Mouse (Mus musculus): ENCODE measurements around the gene Rdh19. TPM values are rescaled to one million over a fixed set of nuclear protein-coding genes. Genes with fewer than 3 reads are reported as not detected.

Gene Rdh19
- polyA plus RNA-seq, 1 experiment from 2014 or later, result not detected

DNA sequence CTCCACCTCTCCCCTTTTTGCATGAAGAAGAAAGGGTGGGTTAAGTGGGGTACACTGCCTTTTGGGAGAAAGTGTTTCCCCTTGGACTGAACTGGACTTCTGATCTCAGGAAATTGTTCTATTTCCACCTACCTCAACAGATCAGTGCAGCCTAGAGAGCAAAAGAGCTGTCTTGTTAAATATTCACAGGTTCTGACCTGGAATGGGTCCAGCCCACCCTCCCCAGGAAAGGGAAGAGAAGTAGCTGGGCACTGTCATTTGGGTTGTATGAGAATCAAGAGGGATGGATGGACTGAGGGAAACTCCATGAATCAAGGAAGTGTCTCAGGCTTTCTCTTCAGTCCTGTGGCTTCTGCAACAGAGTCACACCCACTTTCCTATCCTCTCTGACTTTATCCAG is 15.2 kb downstream of the Rdh19 start:
- Histone ChIP-seq H3K4me2 (replicated peaks; ENCODE audit: low read depth, low read length) (no peak overlapping the region), H3K36me3 (ENCODE audit: control insufficient read depth, insufficient read depth, low read length) (no peaks in the 10 kb centered on the region), H3K27me3 (ENCODE audit: control insufficient read depth, insufficient read depth, low read length) (no peaks in the 10 kb centered on the region), H3K4me1 (ENCODE audit: control insufficient read depth, insufficient read depth, low read length) (no peaks in the 10 kb centered on the region), H3K4me3 (ENCODE audit: low read depth, low read length) (no peak overlapping the region), H3K9ac (replicated peaks; ENCODE audit: low read depth, low read length) (no peak overlapping the region), H3K27ac (ENCODE audit: low read length) (no peak overlapping the region), H3K9me3 (ENCODE audit: control insufficient read depth, low read depth, low read length) (no peaks in the 10 kb centered on the region)
- ATAC-seq (ENCODE audit: insufficient number of reproducible peaks, insufficient read depth, low FRiP score, low read depth), result no peak

DNA sequence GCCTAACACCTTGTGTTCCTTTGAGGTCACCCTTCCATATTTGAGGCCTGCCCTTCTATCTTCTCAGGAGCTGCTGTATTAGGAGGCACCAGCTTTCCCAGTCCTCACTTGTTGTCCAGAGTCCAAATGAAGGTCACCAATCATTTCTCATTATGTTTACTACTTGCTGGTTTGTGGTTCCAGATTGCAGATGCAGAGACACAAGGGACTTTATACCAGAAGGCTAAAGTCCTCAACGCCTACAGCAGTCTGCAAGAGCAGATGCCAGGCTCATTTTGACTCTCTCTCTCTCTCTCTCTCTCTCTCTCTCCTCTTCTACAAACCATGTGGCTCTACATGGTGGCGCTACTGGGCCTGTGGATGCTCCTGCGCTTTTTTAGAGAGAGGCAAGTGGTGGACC is 16.5 kb downstream of the Rdh19 start, which contains the start of gene Rdh16f2:
Gene Rdh16f2 (plus strand): TSS at position 243 of the 400 bp plus-strand sequence.
- ATAC-seq (ENCODE audit: insufficient number of reproducible peaks, insufficient read depth, low FRiP score, low read depth), result no peak
- H3K9ac ChIP-seq (replicated peaks; ENCODE audit: low read depth, low read length), result no peak within 1 kb of the TSS
- H3K4me2 ChIP-seq (replicated peaks; ENCODE audit: low read depth, low read length), result no peak within 1 kb of the TSS
- H3K4me3 ChIP-seq (ENCODE audit: low read depth, low read length), result no peak within 1 kb of the TSS
- H3K36me3 ChIP-seq (ENCODE audit: control insufficient read depth, insufficient read depth, low read length), result no peaks in the 10 kb centered on the region
- no peak within 1 kb of the TSS for H3K27ac ChIP-seq (ENCODE audit: low read length)
- WGBS, result 87% methylated on average over 3 of the region's 3 CpGs
- no peaks in the 10 kb centered on the region for H3K9me3 ChIP-seq (ENCODE audit: control insufficient read depth, low read depth, low read length)
- no peaks in the 10 kb centered on the region for H3K4me1 ChIP-seq (ENCODE audit: control insufficient read depth, insufficient read depth, low read length)
- H3K27me3 ChIP-seq (ENCODE audit: control insufficient read depth, insufficient read depth, low read length), result no peaks in the 10 kb centered on the region

DNA sequence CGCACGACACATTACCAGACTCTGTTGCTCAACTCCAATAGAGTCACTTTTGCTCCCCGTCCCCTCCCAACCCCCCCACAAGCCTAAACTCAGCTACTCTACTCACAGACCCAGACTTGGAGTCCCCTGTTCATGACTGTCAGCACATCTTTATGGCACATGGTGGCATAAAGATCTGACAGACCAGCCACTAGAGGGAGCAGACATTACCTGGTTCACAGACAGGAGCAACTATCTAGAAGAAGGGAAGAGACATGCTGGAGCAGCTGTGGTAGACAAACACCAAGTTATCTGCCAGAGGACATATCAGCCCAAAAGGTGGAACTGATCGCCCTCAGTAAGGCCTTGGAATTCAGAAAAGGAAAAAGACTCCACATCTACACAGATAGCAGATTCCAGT is 22.8 kb downstream of the Rdh19 start:
- Histone ChIP-seq H3K27me3 (ENCODE audit: control insufficient read depth, insufficient read depth, low read length) (no peaks in the 10 kb centered on the region), H3K36me3 (ENCODE audit: control insufficient read depth, insufficient read depth, low read length) (no peaks in the 10 kb centered on the region), H3K9ac (replicated peaks; ENCODE audit: low read depth, low read length) (no peak overlapping the region), H3K4me3 (ENCODE audit: low read depth, low read length) (no peak overlapping the region), H3K4me1 (ENCODE audit: control insufficient read depth, insufficient read depth, low read length) (no peaks in the 10 kb centered on the region), H3K27ac (ENCODE audit: low read length) (no peak overlapping the region), H3K9me3 (ENCODE audit: control insufficient read depth, low read depth, low read length) (no peaks in the 10 kb centered on the region), H3K4me2 (replicated peaks; ENCODE audit: low read depth, low read length) (no peak overlapping the region)
- 66% methylated on average over 4 of the region's 4 CpGs for WGBS
- no peak for ATAC-seq (ENCODE audit: insufficient number of reproducible peaks, insufficient read depth, low FRiP score, low read depth)

DNA sequence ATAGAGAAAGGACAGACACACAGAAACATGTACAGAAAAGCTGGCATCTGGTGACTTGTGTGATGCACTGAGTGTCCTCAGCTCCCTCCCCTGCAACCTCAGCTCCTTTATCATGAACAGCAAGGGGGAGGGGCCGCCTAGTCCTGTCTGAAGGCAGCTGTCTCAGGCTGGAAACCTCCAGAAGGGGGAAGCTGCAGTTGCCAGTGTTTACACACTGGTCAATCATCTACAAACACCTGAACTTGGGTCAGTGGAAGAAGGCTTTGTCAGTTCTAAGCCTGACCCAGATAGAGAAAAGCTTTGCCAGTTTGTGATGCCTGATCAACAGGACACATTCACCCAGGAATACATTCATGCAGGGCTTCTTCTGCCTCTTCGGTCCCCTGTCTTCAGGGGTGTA is 28.0 kb downstream of the Rdh19 start:
- H3K36me3 ChIP-seq (ENCODE audit: control insufficient read depth, insufficient read depth, low read length), result no peaks in the 10 kb centered on the region
- 24% methylated on average over 2 of the region's 2 CpGs for WGBS
- peaks cover 6% of the 10 kb centered on the region; the same call in 1 of the 2 replicates for H3K4me1 ChIP-seq (ENCODE audit: control insufficient read depth, insufficient read depth, low read length)
- H3K9ac ChIP-seq (replicated peaks; ENCODE audit: low read depth, low read length), result no peak overlapping the region
- no peaks in the 10 kb centered on the region for H3K27me3 ChIP-seq (ENCODE audit: control insufficient read depth, insufficient read depth, low read length)
- H3K9me3 ChIP-seq (ENCODE audit: control insufficient read depth, low read depth, low read length), result no peaks in the 10 kb centered on the region
- H3K27ac ChIP-seq (ENCODE audit: low read length), result peak overlapping the region; percentile 68; the same call in 1 of the 2 replicates
- no peak overlapping the region for H3K4me2 ChIP-seq (replicated peaks; ENCODE audit: low read depth, low read length)
- ATAC-seq (ENCODE audit: insufficient number of reproducible peaks, insufficient read depth, low FRiP score, low read depth), result peak; percentile 87
- H3K4me3 ChIP-seq (ENCODE audit: low read depth, low read length), result no peak overlapping the region

DNA sequence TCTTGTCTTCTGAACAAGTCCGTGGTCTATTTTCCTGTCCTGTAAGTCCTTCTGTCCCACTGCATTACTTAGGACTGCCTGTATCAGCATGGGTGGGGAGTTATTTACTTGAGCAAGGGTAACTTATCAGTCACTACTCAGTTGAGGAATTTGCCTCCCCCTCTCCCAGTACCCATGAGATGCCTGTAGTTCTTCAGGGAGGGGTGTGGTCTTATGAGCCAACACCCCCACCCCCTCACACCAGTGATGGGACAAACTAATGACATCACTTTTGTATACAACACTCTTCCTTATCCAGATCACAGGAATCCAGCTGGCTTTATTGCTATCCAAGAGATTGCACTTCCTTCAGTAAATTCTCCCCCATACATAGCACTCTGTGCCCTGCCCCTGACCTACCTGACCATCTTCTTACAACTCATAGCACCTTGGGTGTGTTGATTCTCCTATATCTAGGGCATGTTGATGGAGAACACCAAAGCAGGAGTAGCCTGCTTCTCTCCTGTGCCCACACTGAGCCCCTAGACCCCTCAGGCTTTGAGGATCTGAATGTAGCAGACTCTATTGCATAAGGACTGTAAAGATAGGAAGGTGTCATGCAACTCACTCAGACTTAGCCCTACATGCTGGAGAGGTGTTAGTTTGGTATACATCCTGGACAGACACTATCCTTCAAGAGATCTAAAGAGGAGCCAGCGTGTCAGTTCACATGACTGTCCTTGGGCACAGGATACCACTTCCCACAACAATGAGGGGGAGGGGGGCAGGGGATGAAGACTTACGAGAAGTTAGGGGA is 28.7 kb downstream of the Rdh19 start:
- Histone ChIP-seq H3K27me3 (ENCODE audit: control insufficient read depth, insufficient read depth, low read length) (no peaks in the 10 kb centered on the region), H3K4me1 (ENCODE audit: control insufficient read depth, insufficient read depth, low read length) (peaks cover 6% of the 10 kb centered on the region; the same call in 1 of the 2 replicates), H3K27ac (ENCODE audit: low read length) (peak overlapping the region; percentile 68; the same call in 1 of the 2 replicates), H3K9me3 (ENCODE audit: control insufficient read depth, low read depth, low read length) (no peaks in the 10 kb centered on the region), H3K9ac (replicated peaks; ENCODE audit: low read depth, low read length) (no peak overlapping the region), H3K4me3 (ENCODE audit: low read depth, low read length) (no peak overlapping the region), H3K36me3 (ENCODE audit: control insufficient read depth, insufficient read depth, low read length) (no peaks in the 10 kb centered on the region), H3K4me2 (replicated peaks; ENCODE audit: low read depth, low read length) (no peak overlapping the region)
- WGBS, result 64% methylated on average over 3 of the region's 3 CpGs
- ATAC-seq (ENCODE audit: insufficient number of reproducible peaks, insufficient read depth, low FRiP score, low read depth), result peak; percentile 88

DNA sequence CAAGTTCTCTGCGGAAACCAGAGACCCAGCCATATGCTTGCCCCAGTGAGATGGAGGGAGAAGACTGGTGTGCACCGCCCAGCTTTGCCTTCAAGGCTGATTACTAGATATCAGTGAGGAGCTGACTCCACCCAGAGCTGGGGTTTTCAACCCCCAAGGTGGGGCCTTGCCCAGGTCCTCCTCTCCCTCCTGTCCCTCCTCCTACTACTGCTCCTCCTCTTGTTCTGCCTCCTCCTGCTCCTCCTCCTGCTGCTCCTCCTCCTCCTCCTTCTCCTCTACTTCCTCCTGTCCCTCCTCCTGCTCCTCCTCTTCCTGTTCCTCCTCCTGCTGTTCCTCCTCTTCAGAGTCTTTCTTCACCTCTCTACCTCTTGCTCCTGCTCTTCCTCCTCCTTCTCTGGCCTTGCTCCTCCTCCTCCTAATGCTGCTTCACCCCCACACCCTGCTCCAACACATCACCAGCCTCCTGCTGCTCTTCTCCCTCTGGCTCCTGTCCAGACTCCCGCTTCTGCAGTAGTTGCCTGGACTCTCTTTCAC is 29.5 kb downstream of the Rdh19 start:
- H3K4me2 ChIP-seq (replicated peaks; ENCODE audit: low read depth, low read length), result no peak overlapping the region
- WGBS, result 67% methylated on average over 3 of the region's 3 CpGs
- peaks cover 6% of the 10 kb centered on the region; the same call in 1 of the 2 replicates for H3K4me1 ChIP-seq (ENCODE audit: control insufficient read depth, insufficient read depth, low read length)
- no peak overlapping the region for H3K9ac ChIP-seq (replicated peaks; ENCODE audit: low read depth, low read length)
- no peaks in the 10 kb centered on the region for H3K27me3 ChIP-seq (ENCODE audit: control insufficient read depth, insufficient read depth, low read length)
- no peaks in the 10 kb centered on the region for H3K9me3 ChIP-seq (ENCODE audit: control insufficient read depth, low read depth, low read length)
- ATAC-seq (ENCODE audit: insufficient number of reproducible peaks, insufficient read depth, low FRiP score, low read depth), result peak; percentile 34; the same call in 1 of the 2 replicates
- H3K4me3 ChIP-seq (ENCODE audit: low read depth, low read length), result no peak overlapping the region
- no peaks in the 10 kb centered on the region for H3K36me3 ChIP-seq (ENCODE audit: control insufficient read depth, insufficient read depth, low read length)
- no peak overlapping the region for H3K27ac ChIP-seq (ENCODE audit: low read length)

DNA sequence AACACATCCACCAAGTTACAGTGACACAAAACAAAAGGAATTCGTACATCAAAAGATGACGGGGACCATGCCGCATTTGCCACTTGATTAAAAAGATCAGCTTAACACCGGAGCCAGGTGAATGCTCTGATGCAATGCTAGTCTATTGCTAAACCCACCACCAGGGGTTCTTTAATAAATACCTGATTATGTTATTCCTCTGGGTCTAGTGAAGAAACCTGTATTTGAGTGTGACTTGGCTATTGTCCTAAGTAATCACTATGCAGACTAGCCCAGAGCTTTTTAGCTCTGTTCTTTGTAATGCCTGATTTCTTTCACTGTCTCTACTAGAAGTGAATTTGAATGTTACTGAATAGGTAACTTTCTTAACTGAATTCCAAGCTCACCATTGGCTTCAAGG is 31.3 kb downstream of the Rdh19 start:
- Histone ChIP-seq H3K4me1 (ENCODE audit: control insufficient read depth, insufficient read depth, low read length) (peaks cover 6% of the 10 kb centered on the region; the same call in 1 of the 2 replicates), H3K9me3 (ENCODE audit: control insufficient read depth, low read depth, low read length) (no peaks in the 10 kb centered on the region), H3K9ac (replicated peaks; ENCODE audit: low read depth, low read length) (no peak overlapping the region), H3K27me3 (ENCODE audit: control insufficient read depth, insufficient read depth, low read length) (no peaks in the 10 kb centered on the region), H3K4me2 (replicated peaks; ENCODE audit: low read depth, low read length) (no peak overlapping the region), H3K27ac (ENCODE audit: low read length) (no peak overlapping the region), H3K36me3 (ENCODE audit: control insufficient read depth, insufficient read depth, low read length) (no peaks in the 10 kb centered on the region), H3K4me3 (ENCODE audit: low read depth, low read length) (no peak overlapping the region)
- no peak for ATAC-seq (ENCODE audit: insufficient number of reproducible peaks, insufficient read depth, low FRiP score, low read depth)
- WGBS, result 87% methylated on average over 4 of the region's 4 CpGs

DNA sequence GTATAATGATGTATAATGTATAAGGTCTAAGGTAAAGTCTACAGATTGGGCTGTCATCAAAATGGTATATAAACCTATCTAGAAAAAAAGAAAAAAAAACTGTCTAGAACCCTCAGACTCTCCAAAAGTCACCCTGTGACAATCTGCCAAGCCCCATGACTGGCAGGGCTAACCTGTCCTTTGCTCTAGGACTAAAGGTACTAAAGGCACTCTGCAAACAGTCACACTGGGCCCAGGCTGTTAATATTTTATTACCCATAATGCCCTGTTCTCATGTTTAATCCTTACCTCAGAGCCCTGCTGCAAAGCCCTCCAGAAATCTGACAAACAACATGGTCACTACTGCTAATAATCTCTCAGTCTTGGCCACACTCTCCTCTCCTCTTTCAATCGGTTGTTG is 36.8 kb downstream of the Rdh19 start:
- H3K4me1 ChIP-seq (ENCODE audit: control insufficient read depth, insufficient read depth, low read length), result no peaks in the 10 kb centered on the region
- no peaks in the 10 kb centered on the region for H3K9me3 ChIP-seq (ENCODE audit: control insufficient read depth, low read depth, low read length)
- ATAC-seq (ENCODE audit: insufficient number of reproducible peaks, insufficient read depth, low FRiP score, low read depth), result no peak
- no peak overlapping the region for H3K4me2 ChIP-seq (replicated peaks; ENCODE audit: low read depth, low read length)
- no peaks in the 10 kb centered on the region for H3K36me3 ChIP-seq (ENCODE audit: control insufficient read depth, insufficient read depth, low read length)
- no peak overlapping the region for H3K9ac ChIP-seq (replicated peaks; ENCODE audit: low read depth, low read length)
- 65% methylated on average over 1 of the region's 1 CpGs for WGBS
- H3K27ac ChIP-seq (ENCODE audit: low read length), result no peak overlapping the region
- H3K27me3 ChIP-seq (ENCODE audit: control insufficient read depth, insufficient read depth, low read length), result no peaks in the 10 kb centered on the region
- H3K4me3 ChIP-seq (ENCODE audit: low read depth, low read length), result no peak overlapping the region

All from stomach, embryonic 14.5 days (tissue).